Mouse (Mus musculus) layer of hippocampus, adult 18-20 months (tissue): ENCODE data around the gene Suds3. TPM values are rescaled to one million over a fixed set of nuclear protein-coding genes. Genes with fewer than 3 reads are reported as not detected.

ENCODE experiments used
- DNase-seq, 2 experiments: peaks; one replicate each; pipeline ENCODE4 v3.0.0; 2022; ENCODE audit warnings: low spot score in 2 of 2
- total RNA-seq, 2 experiments: library from RNA; stranded (reverse); gene quantifications; 2 replicates each; pipeline ENCODE4 v1.2.3; 2021

Gene Suds3
- total RNA-seq, 2 experiments from 2014 or later, result 132 to 151 TPM

GRCm38 (mm10) chr5:117060484-117061130 lies 55.3 kb downstream of the Suds3 start:
- DNase-seq, result no peak

- no peak for DNase-seq
Observed at GRCm38 (mm10) chr5:117049940-117050339, 66.0 kb downstream of the Suds3 start.

GRCm38 (mm10) chr5:117045101-117045500 lies 70.8 kb downstream of the Suds3 start:
- DNase-seq, result no peak

GRCm38 (mm10) chr5:117042661-117043060 lies 73.3 kb downstream of the Suds3 start:
- no peak for DNase-seq

Other genes with a start within 250 kb of the Suds3 start
- gene Taok3, start 4.0 kb upstream of the Suds3 start, total RNA-seq, result 10 to 100 TPM; 59.1 to 61.8 TPM
- gene Pebp1, start 171.5 kb upstream of the Suds3 start, total RNA-seq, result 100 to 1,000 TPM; 759 to 778 TPM
- 1 to 10 TPM; 1.8 to 2.0 TPM for gene Vsig10, start 203.0 kb upstream of the Suds3 start, total RNA-seq
- gene Wsb2, start 241.2 kb upstream of the Suds3 start, total RNA-seq, result 100 to 1,000 TPM; 270 to 283 TPM